Mouse (Mus musculus) cortical plate, adult 2 months (tissue): ENCODE data around the gene Abhd17c.

Experiments
- CTCF ChIP-seq: fragments of 200-500 bp; IDR thresholded peaks from 2 replicates; pipeline ENCODE4 v1.5.1; 2011; ENCODE audit warnings: mild to moderate bottlenecking, control low read depth, low read length; ENCODE audit not compliant: insufficient read depth; ENCODE audit errors: extremely low read depth
- POLR2A ChIP-seq: fragments of 200-500 bp; IDR thresholded peaks from 2 replicates; pipeline ENCODE4 v1.6.1; 2011; ENCODE audit warnings: mild to moderate bottlenecking, low read length, control low read depth; ENCODE audit not compliant: insufficient read depth; ENCODE audit errors: extremely low read depth

GRCm38 (mm10) chr7:84131736-84132135 lies 20.0 kb downstream of the Abhd17c start:
- TF ChIP-seq CTCF (no peak), POLR2A (no peak)
